In the genomic region with DNA sequence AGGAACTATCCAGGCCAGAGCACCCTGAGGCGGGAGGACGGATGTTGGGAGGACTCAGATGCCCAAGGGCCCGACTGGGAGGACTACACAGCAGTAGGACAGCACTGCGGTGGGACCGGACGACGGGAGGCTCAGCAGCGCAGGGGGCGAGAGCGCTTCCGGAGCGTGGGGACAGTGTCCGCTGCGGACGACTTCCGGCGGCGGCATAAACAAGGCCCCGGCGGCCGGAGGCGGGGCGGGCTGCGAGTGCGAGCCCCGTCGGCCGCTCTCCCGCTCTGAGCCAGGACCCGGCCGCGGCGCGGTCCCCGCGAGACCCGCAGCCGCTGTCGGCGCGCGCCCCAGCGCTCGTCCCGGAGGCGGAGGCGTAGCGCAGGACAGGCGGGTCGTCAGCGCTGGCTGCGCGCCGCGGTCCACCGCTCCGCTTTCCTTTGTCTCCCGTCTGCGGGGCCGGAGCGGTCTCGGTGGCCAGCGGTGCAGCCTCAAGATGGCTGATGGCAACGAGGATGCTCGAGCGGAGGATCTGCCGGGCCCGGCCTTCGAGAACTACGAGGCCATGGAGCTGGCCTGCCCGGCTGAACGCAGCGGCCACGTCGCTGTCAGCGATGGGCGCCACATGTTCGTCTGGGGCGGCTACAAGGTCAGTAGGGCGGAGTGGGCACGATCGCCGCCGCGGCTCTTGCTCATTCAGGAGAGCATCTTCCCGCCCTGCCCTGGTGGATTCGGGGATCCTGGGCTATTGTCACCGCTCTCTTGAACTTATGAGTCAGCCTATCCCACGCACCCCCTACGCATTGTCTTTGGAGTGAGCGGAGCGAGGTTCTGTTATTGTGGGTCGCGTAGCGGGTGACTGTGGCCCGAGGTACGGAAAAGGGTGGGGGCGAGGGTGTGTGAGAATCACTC, we compare ENCODE assay signal across 8 mouse cellular contexts. TPM values are rescaled to one million over a fixed set of nuclear protein-coding genes. Genes with fewer than 3 reads are reported as not detected.
DNase-seq lines count a peak whose midpoint lies in the region; ATAC-seq and TF ChIP-seq lines count a peak whose summit lies in the region.

A gene (plus strand): TSS at position 171 of the 900 bp plus-strand sequence.

- peaks cover 29% of the 10 kb centered on the region for H3K4me1 ChIP-seq in E14TG2a.4 (replicated peaks; ENCODE audit: low read depth, low read length)
- peaks cover 29% of the 10 kb centered on the region for H3K4me1 ChIP-seq in forebrain, embryonic 13.5 days
- peaks cover 31% of the 10 kb centered on the region for H3K4me1 ChIP-seq in liver, postnatal 0 days (ENCODE audit: insufficient read depth)
- peaks cover 22% of the 10 kb centered on the region for H3K4me1 ChIP-seq in neural tube, embryonic 14.5 days (ENCODE audit: control insufficient read depth, insufficient read depth, low read length)

- no peak for TF ChIP-seq EP300 in liver, postnatal 0 days (IDR thresholded peaks at IDR 0.05; ENCODE audit: low read depth)

- peak; percentile 97 for ATAC-seq in forebrain, embryonic 13.5 days
- peak; percentile 85 for ATAC-seq in liver, postnatal 0 days
- peak; percentile 97 for ATAC-seq in neural tube, embryonic 14.5 days (ENCODE audit: low read depth)

- intact Hi-C loops in heart, postnatal 10 days (cut with DNase I), result loop anchor here (2.0 to 5.0 kb wide), 3 partner anchors 68 to 99 kb away; a partner anchor contains a TSS

- H3K27ac ChIP-seq in forebrain, embryonic 13.5 days, result peak within 1 kb of the TSS; percentile 97
- H3K27ac ChIP-seq in liver, postnatal 0 days (ENCODE audit: low read depth), result peak within 1 kb of the TSS; percentile 97
- H3K27ac ChIP-seq in neural tube, embryonic 14.5 days (ENCODE audit: low read depth, low read length), result peak within 1 kb of the TSS; percentile 95

- TF ChIP-seq CTCF in E14TG2a.4 (conservative IDR thresholded peaks at IDR 0.05; ENCODE audit: low read length), result no peak
- TF ChIP-seq CTCF in liver, postnatal 0 days (IDR thresholded peaks at IDR 0.05; ENCODE audit: low read depth), result no peak

- H3K27me3 ChIP-seq in E14TG2a.4 (ENCODE audit: insufficient read depth, low read length), result peaks cover 14% of the 10 kb centered on the region
- H3K27me3 ChIP-seq in forebrain, embryonic 13.5 days, result no peaks in the 10 kb centered on the region
- no peaks in the 10 kb centered on the region for H3K27me3 ChIP-seq in liver, postnatal 0 days (ENCODE audit: insufficient read depth, low read length)
- no peaks in the 10 kb centered on the region for H3K27me3 ChIP-seq in neural tube, embryonic 14.5 days (ENCODE audit: control insufficient read depth, insufficient read depth, low read length)

- no peaks in the 10 kb centered on the region for H3K9me3 ChIP-seq in E14TG2a.4 (ENCODE audit: low read length)
- no peaks in the 10 kb centered on the region for H3K9me3 ChIP-seq in forebrain, embryonic 13.5 days (replicated peaks)
- no peaks in the 10 kb centered on the region for H3K9me3 ChIP-seq in liver, postnatal 0 days (ENCODE audit: low read length)
- H3K9me3 ChIP-seq in neural tube, embryonic 14.5 days (ENCODE audit: control insufficient read depth, low read length), result no peaks in the 10 kb centered on the region

- DNase-seq in c-Kit-positive CD71-positive TER-119-positive erythroid progenitor cells, embryonic 14.5 days (ENCODE audit: low spot score), result peak; percentile 65
- DNase-seq in heart, postnatal 10 days, result peak; percentile 91 to 92
- peak; percentile 25 for DNase-seq in large intestine, adult 2 months (ENCODE audit: low read depth, low spot score)
- DNase-seq in liver, postnatal 0 days, result peak; percentile 88
- DNase-seq in testis, postnatal 10 days (ENCODE audit: low spot score), result peak; percentile 88

- peak within 1 kb of the TSS; percentile 98 for H3K9ac ChIP-seq in forebrain, embryonic 13.5 days
- H3K9ac ChIP-seq in liver, postnatal 0 days (replicated peaks), result peak within 1 kb of the TSS; percentile 97
- peak within 1 kb of the TSS; percentile 98 for H3K9ac ChIP-seq in neural tube, embryonic 14.5 days (replicated peaks; ENCODE audit: low read depth, low read length)

- peak within 1 kb of the TSS; percentile 76 for H3K4me2 ChIP-seq in forebrain, embryonic 13.5 days
- H3K4me2 ChIP-seq in liver, postnatal 0 days (ENCODE audit: low read depth, low read length), result peak within 1 kb of the TSS; percentile 77
- H3K4me2 ChIP-seq in neural tube, embryonic 14.5 days (ENCODE audit: low read depth, low read length), result peak within 1 kb of the TSS; percentile 80

- under 1% methylated on average over 97 of the region's 98 CpGs for WGBS in forebrain, embryonic 13.5 days
- WGBS in large intestine, adult 2 months, result under 1% methylated on average over 98 of the region's 98 CpGs
- WGBS in liver, postnatal 0 days (ENCODE audit: insufficient replicate concordance), result under 1% methylated on average over 86 of the region's 98 CpGs
- WGBS in neural tube, embryonic 14.5 days, result under 1% methylated on average over 89 of the region's 98 CpGs

- H3K4me3 ChIP-seq in E14TG2a.4 (replicated peaks; ENCODE audit: low read length), result peak within 1 kb of the TSS; percentile 93
- H3K4me3 ChIP-seq in forebrain, embryonic 13.5 days, result peak within 1 kb of the TSS; percentile 96
- peak within 1 kb of the TSS; percentile 94 for H3K4me3 ChIP-seq in liver, postnatal 0 days (ENCODE audit: low read depth, low read length)
- peak within 1 kb of the TSS; percentile 98 for H3K4me3 ChIP-seq in neural tube, embryonic 14.5 days (ENCODE audit: low read depth, low read length)

- 0 out of 2 replicates have a peak, but pooled peaks cover 1% of the 10 kb centered on the region for H3K36me3 ChIP-seq in E14TG2a.4 (ENCODE audit: insufficient read depth, low read length)
- peaks cover 30% of the 10 kb centered on the region for H3K36me3 ChIP-seq in forebrain, embryonic 13.5 days (ENCODE audit: poor library complexity, severe bottlenecking)
- H3K36me3 ChIP-seq in liver, postnatal 0 days (replicated peaks; ENCODE audit: insufficient read depth, low read length), result peaks cover 16% of the 10 kb centered on the region
- peaks cover 9% of the 10 kb centered on the region; the same call in 1 of the 2 replicates for H3K36me3 ChIP-seq in neural tube, embryonic 14.5 days (ENCODE audit: control insufficient read depth, insufficient read depth, low read length)

RNA-seq across cellular contexts. Expression of the gene that starts here (rescaled TPM):
- polyA plus RNA-seq in forebrain, embryonic 13.5 days (2015; fragmentation: Nextera tagmentation; extraction: Ambion mirVana), result 264 and 267 TPM in 2 replicates
- 100 to 1,000 TPM in 1 of 2 experiments, 10 to 100 TPM in 1; 98.4 to 101 TPM for total RNA-seq in heart, postnatal 10 days (2021)
- polyA plus RNA-seq in large intestine, adult 2 months (2012; rRNA removed), result 13.0 and 13.6 TPM in 2 replicates
- polyA plus RNA-seq in liver, postnatal 0 days (2015; fragmentation: Nextera tagmentation; extraction: Ambion mirVana), result 54.2 and 59.3 TPM in 2 replicates
- 296 and 305 TPM in 2 replicates for polyA plus RNA-seq in neural tube, embryonic 14.5 days (2014; fragmentation: Nextera tagmentation; extraction: Ambion mirVana)

Comparison
In these comparisons a context has a peak if more than half of its experiments do, and no peak if none do; other contexts are left out.
1. Peak in every context shown above with its lines: DNase-seq, ATAC-seq, H3K4me3 ChIP-seq and H3K27ac ChIP-seq.
2. DNase-seq: peak in every context shown above with its lines; median percentile 92 in heart, postnatal 10 days; 88 in liver, postnatal 0 days; 88 in testis, postnatal 10 days; 65 in c-Kit-positive CD71-positive TER-119-positive erythroid progenitor cells, embryonic 14.5 days; 25 in large intestine, adult 2 months.